Mouse (Mus musculus) embryo, embryonic 10.5 days (tissue): ENCODE measurements around the gene Vars.
A peak's percentile ranks its signal among the peaks of the same experiment; 100 is the strongest.
"Not testable (repeated sequence)": the region's sequence is repeated elsewhere in the genome, so short reads cannot be mapped to it uniquely, and the experiment has no call there.

Experiments
- DNase-seq: peaks from one replicate; pipeline ENCODE4 v3.0.0-alpha.2; 2015; ENCODE audit warnings: low spot score

Vars gene

DNA sequence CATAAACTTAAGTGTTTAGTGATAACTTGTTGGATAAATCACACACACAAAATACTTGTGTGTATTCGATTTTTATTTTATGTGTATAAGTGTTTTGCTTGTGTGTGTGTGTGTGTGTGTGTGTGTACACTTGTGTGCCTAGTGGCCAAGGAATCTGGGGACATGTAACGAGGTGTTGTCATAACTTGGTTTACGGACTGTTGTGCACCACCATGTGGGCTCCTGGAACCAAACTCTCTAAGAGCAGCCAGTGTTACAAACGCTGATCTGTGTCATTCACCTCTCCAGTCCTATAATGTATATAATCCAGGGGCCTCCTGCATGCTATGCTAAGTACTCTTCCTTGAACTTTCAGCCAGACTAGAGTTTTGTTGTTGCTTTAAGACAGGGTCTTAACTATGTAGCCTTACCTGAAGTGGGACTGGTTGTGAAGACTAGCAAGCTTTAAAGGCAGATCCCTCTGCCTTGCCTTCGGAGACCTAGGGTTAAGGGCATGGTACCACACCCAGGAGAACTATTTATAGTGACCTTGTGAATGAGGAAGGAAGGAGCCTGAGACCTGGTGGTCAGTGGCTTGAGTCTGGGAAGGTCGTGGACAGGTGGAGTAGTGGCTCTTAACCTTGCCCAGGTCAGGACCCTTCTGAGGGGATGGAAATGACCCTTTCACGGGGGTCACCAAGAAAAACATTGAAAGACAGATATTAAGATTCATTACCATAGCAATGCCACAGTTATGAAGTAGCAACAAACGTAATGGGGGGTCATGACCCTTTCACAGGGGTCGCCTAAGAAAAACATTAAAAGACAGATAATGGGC is 2.4 kb downstream of the Vars start:
- DNase-seq: no peak

DNA sequence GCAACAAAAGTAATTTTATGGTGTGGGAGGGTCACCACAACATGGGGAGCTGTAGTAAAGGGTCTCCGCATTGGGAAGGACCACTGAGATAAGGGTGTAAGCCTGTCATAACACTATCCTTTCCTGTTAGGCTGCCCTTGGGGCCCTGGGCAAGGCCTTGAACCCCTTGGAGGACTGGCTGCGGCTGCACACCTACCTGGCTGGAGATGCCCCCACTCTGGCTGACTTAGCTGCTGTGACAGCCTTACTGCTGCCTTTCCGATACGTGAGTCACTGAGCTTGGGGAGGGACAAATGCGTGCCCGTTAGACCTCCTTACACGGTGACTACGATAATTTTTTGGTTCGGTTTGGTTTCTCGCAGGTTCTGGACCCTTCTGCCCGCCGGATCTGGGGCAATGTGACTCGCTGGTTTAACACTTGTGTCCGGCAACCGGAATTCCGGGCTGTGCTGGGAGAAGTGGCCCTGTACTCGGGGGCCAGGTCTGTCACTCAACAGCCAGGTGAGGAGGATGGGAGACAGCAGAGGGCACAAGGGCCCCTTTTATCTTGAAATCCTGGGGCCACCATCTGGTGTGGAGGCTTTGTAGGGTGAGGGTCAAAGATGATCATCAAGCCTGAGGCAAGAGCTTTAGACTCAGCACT is 3.4 kb downstream of the Vars start:
- DNase-seq: no peak

DNA sequence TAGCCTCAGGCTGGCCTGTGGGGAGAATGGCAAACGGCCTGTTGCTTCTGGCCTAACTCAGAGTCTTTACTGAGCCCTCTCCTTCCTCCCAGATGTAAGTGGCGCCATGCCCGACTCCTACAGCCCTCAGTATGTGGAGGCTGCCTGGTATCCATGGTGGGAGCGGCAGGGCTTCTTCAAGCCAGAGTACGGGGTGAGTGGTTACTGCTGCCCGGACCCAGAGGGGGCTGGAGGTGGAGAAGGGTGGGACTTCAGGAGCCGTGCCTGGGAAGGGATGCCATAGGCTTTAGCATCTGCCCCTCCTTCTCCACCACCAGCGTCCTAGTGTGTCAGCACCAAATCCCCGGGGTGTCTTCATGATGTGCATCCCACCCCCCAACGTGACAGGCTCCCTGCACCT is 4.4 kb downstream of the Vars start:
- DNase-seq: no peak

DNA sequence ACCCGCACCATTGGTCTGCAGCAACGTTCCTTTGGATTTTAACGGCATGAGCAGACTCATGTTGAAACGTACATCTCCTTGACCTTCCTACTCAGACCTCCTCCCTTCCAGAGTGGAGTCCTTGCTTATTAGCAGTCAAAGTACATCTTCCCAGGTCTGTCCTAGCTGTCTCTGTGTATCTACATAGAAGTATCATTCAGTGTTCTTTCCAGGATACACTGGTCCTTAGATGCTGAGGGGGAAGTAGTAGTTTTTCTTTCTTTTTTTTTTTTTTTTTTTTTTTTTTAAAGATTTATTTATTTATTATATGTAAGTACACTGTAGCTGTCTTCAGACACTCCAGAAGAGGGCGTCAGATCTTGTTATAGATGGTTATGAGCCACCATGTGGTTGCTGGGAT is 5.1 kb downstream of the Vars start:
- not testable (repeated sequence) for DNase-seq

DNA sequence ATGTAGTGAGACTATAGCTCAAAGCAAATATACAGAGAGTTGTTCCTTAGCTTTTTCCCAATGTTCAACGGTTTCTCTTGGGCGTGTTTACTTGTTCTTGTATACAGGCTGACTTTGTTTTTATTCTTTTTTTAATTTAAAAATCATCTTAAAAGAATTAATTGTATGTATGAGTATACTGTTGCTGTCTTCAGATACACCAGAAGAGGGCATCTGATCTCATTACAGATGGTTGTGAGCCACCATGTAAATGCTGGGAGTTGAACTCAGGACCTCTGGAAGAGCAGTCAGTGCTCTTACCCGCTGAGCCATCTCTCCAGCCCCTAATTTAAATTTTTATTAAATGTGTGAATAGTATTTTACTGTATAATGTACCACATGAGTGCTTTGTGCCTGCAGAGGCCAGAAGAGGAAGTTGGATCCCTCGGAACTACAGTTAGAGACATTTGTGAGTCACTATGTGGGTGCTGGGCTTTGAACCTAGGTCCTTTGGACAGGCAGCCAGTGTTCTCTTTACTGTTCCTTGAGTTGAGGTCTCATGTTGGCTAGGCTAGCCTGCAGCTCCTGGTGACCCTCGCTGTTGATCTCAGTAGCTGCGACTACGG is 6.7 kb downstream of the Vars start:
- no peak for DNase-seq

DNA sequence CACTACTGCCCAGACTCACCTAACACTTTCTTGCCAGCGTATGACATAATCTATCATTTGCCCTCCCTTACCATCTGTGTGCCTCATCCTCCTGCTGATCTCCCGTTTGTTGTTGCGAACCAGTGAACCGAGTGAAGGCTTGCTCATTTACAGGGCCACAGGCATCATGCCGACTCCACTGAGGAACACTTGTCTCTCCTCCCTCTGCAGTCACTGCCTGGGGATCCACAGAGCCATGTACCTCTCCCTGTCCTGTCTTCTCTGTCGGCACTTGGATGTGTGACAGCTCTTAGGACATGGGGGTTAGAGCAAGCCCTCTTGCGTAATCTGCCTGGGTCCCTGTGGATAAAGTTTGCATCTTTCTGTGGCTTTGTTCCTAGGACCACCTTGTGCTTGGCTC is 8.8 kb downstream of the Vars start:
- no peak for DNase-seq

DNA sequence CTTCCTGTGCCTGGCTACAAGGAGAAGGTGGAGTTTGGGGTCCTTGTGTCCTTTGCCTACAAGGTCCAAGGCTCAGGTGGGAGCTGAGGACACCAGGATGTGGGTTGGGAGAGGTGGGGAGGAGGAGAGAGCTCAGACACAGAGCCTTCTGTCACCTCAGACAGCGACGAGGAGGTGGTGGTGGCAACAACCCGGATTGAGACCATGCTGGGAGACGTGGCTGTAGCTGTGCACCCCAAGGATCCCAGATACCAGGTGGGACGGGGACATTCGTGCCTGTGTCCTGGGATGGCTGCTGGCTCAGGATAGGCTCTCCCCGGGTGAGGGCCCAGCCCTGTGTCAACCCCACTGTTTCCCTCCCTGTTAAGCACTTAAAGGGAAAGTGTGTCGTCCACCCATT is 10.7 kb downstream of the Vars start:
- no peak for DNase-seq

DNA sequence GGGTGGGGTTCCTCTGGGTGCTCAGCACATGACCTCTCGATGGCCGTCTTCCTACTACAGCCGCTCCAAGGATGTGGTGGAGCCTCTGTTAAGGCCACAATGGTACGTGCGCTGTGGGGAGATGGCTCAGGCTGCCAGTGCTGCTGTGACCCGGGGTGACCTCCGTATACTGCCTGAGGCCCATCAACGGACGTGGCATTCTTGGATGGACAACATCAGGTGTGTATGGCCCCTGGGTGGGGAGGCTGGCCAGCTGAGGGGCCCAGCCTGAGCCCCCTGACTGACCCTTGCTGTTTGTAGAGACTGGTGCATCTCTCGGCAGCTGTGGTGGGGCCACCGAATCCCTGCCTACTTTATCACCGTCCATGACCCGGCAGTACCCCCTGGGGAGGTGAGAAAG is 11.6 kb downstream of the Vars start:
- no peak for DNase-seq

DNA sequence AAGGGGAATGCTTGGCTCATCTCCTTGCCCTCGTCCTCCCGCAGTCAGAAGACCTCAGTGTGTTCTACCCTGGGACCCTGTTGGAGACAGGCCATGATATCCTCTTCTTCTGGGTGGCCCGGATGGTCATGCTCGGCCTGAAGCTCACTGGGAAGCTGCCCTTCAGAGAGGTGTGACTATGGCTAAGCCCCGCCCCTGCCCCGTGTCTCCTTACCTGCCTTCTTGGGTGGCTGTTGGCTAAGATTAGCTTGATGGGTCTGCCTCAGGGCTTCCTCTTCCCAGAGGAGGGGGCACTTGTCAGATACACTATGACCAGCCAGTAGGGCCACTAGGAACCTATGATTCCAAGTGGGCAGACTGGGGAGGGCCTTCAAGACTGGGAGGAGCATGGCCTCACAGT is 12.4 kb downstream of the Vars start:
- no peak for DNase-seq

DNA sequence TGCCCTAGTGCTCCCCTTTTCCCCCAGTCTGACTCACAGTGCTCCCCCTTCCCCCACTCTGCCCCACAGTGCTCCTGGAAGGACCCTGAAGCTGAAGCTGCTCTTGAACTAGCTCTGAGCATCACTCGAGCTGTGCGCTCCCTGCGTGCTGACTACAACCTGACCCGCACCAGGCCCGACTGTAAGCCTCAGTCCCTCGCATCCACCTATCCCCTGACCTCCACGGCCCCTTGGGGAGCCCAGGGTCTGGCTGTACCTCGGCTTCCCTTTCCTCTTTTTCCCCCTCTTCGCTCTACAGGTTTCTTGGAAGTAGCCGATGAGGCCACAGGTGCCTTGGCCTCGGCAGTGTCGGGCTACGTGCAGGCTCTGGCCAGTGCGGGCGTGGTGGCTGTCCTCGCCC is 14.5 kb downstream of the Vars start:
- no peak for DNase-seq

DNA sequence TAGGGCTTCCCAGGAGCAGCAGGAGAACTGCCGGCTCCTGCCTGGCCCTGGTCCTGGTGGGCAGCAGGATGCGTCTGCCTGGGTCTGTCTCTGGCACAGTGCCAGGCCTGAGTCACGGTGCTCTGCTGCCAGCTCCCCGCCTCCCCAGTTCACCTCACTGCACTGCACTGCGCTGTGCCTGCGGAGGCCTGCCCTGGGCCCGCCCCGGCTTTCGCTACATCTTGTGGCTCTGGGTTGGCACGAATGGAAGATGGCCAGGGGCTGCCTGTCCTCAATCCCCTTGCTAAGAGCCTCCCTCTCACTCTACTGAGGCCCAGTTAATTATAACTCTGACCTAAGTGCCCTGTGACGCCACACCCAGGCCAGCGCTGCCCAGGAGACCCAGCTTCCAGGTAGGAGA is 15.6 kb downstream of the Vars start, which contains the start of gene Vwa7:
TSS of gene Vwa7 (plus strand) at position 204 of the 400 bp plus-strand sequence.
- DNase-seq: no peak

DNA sequence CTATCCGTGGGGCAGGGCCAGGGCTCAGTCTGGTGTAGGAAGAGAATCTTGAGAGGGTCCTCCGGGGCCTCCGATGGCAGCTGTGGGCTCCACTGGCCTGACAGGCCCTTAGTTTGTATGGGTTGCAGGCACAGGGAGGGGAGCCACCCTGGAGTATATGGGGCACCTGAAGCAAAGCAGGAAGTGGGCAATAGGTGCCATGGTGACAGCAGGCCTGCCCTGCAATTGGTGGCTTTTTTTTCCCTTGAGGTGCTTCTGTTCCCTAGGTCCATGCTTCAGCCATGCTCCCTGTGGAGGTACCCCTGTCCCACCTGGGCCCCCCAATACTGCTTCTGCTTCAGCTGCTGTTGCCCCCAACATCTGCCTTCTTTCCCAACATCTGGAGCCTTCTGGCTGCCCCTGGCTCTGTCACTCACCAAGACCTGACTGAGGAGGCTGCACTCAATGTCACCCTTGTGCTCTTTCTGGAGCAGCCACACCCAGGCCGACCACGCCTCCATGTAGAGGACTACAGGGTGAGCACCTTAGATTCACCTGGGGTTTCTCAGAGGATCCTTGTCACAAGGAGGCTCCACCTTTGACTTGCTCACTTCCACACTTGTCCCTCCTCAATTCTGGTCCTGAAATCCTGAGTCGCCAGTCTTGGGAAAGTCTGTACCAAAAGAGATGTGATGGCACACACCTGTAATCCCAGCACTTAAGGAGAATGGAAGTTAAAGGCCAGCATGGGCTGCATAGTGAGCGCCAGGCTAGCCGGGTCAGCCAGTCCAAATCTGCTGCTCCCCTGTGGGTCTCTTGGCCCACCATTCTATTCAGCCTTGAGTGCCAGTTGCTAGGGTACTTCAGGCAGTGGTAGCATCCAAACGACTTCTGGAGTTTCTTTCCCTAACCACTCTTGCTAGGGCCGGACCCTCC is 16.3 kb downstream of the Vars start:
- DNase-seq: no peak

DNA sequence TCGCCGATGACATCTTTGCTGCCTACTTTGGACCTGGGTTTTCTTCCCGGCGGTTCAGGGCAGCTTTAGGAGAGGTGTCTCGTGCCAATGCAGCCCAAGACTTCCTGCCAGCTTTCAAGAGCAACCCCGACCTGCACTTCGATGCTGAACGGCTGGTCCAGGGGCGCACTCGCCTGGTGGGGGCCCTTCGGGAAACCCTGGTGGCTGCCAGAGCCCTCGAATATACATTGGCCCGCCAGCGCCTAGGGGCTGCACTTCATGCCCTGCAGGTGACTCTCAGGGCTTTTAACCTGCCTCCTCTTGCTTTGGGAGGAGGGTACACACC is 16.9 kb downstream of the Vars start:
- no peak for DNase-seq

DNA sequence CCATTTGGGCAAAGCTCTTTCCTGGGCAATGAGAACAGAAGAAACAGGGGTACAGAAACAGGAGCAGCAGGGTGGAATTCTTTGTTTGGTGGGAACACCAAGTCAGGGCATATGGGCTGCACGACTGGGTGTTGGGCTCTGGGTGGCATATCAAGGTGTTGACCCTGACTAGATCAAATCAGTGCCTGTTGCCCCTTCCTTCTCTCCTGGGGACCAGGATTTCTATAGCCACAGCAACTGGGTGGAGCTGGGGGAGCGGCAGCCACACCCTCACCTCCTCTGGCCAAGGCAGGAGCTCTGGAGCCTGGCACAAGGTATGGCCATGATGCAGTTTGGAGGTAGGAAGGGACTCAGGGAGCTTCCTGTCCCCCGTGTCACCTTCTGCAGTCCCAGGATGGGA is 17.4 kb downstream of the Vars start:
- DNase-seq: no peak

DNA sequence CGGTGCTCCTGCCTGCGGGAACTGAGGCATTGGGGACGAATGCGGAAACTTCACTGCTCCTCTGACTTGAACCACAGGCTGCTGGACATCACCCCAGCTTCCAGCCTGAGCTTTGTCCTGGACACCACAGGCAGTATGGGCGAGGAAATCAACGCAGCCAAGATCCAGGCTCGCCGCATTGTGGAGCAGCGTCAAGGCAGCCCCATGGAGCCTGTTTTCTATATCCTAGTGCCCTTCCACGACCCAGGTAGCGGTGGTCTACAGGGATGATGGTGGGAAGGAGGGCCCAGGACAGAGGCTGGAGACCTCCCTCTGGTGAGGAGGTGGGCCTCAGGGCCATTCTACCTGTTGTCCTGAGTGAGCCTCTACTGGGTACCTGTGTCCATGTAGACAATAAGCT is 19.1 kb downstream of the Vars start:
- DNase-seq: no peak

DNA sequence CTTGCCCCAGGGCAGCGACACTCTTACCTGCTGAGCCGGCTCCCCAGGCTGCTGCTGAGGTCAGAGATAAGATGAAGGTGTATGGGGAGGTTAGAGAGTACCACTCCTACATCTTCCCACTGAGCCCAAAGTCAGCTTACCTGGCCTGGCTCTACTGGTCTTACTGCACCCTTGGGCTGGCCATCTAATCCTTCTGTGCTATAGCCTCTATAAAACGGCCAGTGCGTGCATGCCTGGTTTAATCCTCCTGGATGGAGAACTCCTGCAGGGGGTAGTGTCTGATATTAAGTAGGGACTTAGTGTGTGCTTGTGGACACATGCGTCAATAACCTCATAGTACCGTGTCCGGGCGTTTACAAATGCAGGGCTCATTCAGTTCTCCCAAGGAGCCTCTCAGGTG is 19.8 kb downstream of the Vars start:
- DNase-seq: no peak

DNA sequence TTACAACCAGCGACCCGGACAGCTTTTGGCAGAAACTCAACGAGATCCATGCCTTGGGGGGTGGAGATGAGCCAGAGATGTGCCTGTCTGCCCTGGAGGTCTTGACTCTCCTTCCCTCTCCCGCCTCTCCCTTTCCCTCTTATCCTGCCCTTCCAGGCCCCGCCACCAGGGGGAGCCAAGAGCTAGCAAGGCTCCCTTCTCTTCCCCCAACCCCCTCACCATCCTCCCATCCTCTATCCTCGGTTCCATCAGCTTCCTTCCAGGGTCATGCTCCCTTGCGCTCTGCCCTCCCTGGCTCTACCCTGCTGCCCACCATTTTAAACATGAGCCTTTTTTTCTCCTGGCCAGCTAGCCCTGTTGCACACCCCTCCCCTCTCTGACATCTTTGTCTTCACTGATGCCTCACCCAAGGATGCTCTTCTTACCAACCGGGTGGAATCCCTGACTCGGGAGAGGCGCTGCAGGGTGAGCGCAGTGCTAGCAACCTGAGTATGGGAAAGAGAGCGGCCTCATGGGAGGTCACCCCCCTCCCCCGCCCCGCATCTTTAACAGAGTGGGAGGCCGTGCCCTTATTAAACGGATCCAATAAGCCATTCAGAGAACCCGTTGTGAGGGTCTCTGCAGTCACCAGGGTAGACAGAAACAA is 20.5 kb downstream of the Vars start:
- DNase-seq: peak; percentile 95

DNA sequence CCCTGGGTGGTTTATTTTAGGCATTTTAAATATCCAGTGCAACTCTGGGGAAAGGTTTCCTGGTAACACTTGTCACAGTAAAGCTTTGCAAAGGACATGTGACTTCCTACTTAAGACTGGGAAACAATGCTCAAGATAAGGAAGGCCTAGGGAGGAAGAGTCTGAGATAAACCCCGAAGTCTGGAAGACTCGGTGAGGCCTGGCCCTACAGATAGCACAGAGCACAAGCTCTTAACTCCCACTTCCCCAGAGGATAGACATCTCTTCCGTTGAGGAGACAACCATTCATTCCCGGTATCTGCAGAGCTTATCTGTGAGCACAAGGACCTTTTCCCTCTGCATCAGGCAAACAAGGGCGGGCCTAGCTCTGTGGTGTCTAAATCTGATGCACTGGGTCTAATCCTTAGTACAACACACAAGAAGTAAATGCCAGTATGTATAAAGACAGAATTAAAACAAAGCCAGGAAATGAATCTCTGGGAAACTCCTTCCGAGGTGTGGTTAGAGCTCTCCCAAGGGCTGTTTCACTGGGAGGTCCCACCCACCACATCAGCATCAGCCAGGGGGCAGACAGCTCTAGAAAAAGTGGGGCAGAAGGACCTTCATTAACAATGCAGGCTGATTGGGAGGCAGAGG is 21.2 kb downstream of the Vars start:
- no peak for DNase-seq

DNA sequence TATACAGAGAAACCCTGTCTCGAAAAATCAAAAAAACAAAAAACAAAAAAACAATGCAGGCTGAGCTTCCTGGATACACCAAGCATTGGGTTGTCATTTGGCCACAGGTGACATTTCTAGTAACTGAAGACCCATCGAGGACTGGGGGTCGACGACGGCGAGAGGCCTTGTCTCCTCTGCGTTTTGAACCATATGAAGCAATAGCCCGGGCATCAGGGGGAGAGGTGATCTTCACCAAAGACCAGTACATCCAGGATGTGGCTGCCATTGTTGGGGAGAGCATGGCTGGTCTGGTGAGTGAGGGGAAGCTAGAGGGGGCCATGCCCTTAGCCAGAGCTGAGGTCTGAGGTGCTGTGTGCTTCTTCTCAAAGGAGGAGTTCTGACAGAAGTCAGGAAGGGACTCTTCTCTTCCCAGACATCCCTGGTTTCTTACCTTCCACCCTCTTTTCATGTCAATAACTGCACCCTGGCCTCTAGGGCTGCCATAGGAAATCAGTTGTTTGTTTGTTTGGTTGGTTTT is 21.8 kb downstream of the Vars start:
- no peak for DNase-seq

DNA sequence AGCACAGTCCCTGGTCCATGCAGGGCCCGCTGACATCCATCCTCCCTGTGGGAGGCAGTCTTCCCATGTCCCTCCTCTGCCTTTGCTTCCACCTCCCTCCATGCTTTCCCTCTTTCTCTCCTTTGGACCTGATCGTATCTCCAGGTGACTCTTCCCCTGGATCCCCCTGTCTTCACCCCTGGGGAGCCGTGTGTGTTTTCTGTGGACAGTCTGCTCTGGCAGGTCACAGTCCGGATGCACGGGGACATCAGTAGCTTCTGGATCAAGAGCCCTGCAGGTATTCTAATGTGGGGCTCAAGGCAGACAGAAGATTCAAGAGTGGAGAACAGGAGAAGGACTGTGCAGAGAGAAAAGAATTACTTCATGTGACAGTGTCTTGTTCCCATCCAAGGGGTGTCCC is 22.4 kb downstream of the Vars start:
- DNase-seq: no peak

DNA sequence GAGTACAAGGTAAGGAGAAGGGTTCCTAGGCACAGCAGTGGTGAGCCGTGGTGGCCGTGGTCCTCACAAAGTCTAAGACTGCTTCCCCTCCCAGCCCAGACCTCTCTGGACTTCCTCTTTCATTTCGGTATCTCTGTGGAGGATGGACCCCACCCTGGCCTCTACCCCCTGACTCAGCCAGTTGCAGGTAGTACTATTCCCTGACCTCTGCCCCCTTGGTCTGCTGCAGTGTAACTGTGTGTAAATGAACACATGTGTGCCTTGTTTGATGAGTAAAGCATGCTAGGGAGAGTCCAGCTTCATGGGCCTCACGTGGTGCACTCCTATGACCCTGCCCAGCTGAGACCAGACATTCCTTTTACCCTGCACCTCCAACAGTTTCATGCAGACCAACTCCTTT is 23.0 kb downstream of the Vars start:
- DNase-seq: no peak
